Mouse (Mus musculus): ENCODE measurements around the gene Rbfox3. TPM values are rescaled to one million over a fixed set of nuclear protein-coding genes. Genes with fewer than 3 reads are reported as not detected.

Gene Rbfox3
- polyA plus RNA-seq, 1 experiment from 2014 or later = 0.06 TPM

DNA sequence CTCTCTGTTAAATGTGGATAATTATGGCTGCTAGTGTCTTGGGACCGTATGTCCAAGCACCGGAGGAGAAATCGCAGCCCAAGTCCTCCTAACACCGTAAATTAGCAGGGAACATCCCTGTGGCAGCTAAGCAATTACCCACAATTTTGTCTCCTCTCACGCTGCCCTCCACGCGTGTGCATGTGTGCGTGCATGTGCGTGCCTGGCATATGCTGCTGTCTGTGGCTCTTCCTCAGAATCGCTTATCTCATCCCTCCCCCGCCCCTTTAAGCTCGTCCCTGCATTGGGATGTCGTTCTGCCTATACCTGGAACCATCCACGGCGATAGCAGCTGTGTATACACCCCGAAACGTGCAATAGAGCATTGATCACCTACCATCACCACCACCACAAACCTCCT lies 156.4 kb downstream of the Rbfox3 start:
- Histone ChIP-seq H3K4me1 (replicated peaks) (no peaks in the 10 kb centered on the region), H3K27ac (no peak overlapping the region), H3K27me3 (peaks cover 3% of the 10 kb centered on the region; the same call in 1 of the 2 replicates), H3K9me3 (replicated peaks) (no peaks in the 10 kb centered on the region), H3K4me3 (no peak overlapping the region), H3K4me2 (no peak overlapping the region), H3K36me3 (no peaks in the 10 kb centered on the region), H3K9ac (no peak overlapping the region)
- ATAC-seq (replicated peaks; ENCODE audit: insufficient number of reproducible peaks, insufficient read depth, low FRiP score, low read depth) = no peak
- 78% methylated on average over 17 of the region's 17 CpGs for WGBS

DNA sequence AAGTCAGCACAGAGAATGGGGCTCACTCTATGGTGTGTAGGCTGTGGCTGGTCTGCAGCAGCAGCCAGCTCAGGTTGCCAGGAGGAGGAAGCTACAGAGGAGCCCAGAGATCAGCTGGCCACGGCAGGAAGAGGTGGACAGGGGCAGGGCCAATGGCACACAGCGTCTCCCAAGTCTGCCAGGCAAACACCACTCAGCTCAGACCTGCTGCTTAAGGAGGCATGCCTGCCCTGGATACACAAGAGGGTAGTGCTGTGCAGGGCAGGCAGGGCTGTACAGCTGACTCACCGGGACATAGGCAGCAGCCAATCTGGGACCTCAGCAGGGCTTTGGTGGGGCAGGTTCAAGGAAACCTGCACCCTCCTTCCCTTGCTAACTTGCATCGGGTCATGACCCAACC lies 156.9 kb downstream of the Rbfox3 start:
- Histone ChIP-seq H3K4me1 (replicated peaks) (no peaks in the 10 kb centered on the region), H3K4me2 (no peak overlapping the region), H3K9me3 (replicated peaks) (no peaks in the 10 kb centered on the region), H3K27me3 (peaks cover 3% of the 10 kb centered on the region; the same call in 1 of the 2 replicates), H3K36me3 (no peaks in the 10 kb centered on the region), H3K9ac (no peak overlapping the region), H3K27ac (no peak overlapping the region), H3K4me3 (no peak overlapping the region)
- no peak for ATAC-seq (replicated peaks; ENCODE audit: insufficient number of reproducible peaks, insufficient read depth, low FRiP score, low read depth)
- 45% methylated on average over 4 of the region's 4 CpGs for WGBS

DNA sequence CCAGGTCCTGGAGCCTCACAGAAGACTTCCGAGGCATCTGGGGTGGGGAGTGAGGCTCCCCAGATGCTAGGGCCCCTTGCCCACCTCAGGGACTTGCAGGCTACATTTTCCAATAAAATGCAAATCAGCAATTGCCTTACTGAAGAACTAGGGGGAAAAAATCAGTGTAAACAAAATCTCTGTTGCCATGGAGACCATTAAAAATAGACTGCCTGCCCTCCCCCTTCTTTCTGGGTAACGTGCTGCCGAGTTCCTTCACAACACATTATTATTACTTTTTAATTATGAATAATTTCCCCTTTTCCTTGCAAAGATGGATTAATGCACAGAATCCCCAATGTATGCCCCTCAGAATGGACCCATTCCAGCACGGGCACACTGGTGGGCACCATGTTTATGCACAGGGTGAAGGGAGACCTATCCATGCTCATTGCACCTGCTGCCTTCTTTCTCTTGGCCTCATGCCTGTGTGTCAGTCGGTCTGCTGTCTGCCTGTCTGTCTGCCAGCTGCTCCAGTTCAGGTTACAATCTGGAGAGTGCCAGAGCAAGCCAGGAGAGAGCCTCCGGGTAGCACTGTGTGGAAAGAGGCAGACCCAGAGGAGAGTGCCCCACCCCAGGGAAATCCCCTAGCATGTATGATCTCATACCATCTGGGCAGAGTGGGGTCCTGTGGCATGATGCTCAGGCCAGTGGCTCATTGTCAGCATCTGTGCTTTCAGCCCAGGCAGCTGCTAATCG lies 159.3 kb downstream of the Rbfox3 start:
- Histone ChIP-seq H3K27me3 (peaks cover 8% of the 10 kb centered on the region), H3K4me1 (replicated peaks) (peaks cover 7% of the 10 kb centered on the region), H3K9me3 (replicated peaks) (no peaks in the 10 kb centered on the region), H3K9ac (no peak overlapping the region), H3K27ac (no peak overlapping the region), H3K4me2 (no peak overlapping the region), H3K36me3 (no peaks in the 10 kb centered on the region), H3K4me3 (no peak overlapping the region)
- WGBS = 45% methylated on average over 7 of the region's 7 CpGs
- no peak for ATAC-seq (replicated peaks; ENCODE audit: insufficient number of reproducible peaks, insufficient read depth, low FRiP score, low read depth)

DNA sequence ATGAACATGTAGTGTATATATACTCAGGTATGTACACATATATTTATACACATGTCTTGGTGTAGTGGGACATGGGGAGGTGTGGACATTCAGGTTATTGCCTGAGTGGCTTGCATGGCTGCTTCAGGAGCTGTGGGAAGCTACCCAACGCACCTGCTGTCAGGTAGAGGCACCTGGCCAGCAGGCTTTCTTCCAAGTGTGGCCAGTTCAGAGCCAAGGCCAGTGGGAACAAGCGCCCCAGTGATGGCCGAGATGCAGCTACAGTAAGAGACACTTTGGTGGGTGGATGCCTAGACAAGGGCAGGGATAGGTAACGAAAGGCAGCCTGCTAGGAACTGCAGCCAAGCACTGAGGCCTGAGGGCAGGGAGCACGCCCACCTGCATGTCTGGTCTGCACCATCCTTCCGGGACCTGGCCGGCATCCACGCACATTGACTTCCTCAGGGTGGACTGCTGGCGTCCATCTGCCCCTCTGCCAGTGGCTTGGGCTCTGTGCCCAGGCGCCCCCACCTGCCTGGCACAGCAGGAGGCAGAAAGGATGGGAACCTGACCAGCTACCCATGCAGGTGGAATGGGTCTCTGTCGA lies 160.6 kb downstream of the Rbfox3 start:
- no peak for ATAC-seq (replicated peaks; ENCODE audit: insufficient number of reproducible peaks, insufficient read depth, low FRiP score, low read depth)
- Histone ChIP-seq H3K9me3 (replicated peaks) (no peaks in the 10 kb centered on the region), H3K4me1 (replicated peaks) (peaks cover 7% of the 10 kb centered on the region), H3K9ac (no peak overlapping the region), H3K36me3 (no peaks in the 10 kb centered on the region), H3K27ac (no peak overlapping the region), H3K27me3 (peaks cover 19% of the 10 kb centered on the region), H3K4me3 (no peak overlapping the region), H3K4me2 (no peak overlapping the region)
- WGBS = 76% methylated on average over 11 of the region's 11 CpGs

DNA sequence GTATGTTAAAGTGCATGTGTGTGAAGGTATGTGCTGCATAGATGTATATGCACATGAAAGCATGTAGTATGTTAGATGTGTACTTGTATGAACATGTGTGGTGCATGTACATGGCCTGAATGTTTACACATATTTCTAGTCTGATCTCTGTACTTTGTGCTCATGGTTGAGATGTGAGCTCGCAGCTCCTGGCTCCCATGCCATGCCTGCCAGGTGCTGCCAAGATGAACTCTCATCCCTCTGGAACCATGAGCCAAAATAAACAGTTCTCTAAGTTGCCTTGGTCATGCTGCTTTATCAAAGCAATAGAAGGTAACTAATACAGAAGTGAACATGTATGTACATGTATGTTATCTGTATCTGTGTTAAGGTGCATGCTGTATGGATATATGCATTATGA lies 161.9 kb downstream of the Rbfox3 start:
- H3K27ac ChIP-seq = no peak overlapping the region
- H3K4me3 ChIP-seq = no peak overlapping the region
- H3K27me3 ChIP-seq = peaks cover 32% of the 10 kb centered on the region
- no peak overlapping the region for H3K9ac ChIP-seq
- no peak overlapping the region for H3K4me2 ChIP-seq
- no peaks in the 10 kb centered on the region for H3K36me3 ChIP-seq
- no peak for ATAC-seq (replicated peaks; ENCODE audit: insufficient number of reproducible peaks, insufficient read depth, low FRiP score, low read depth)
- H3K9me3 ChIP-seq (replicated peaks) = no peaks in the 10 kb centered on the region
- WGBS = 73% methylated on average over 1 of the region's 1 CpGs
- H3K4me1 ChIP-seq (replicated peaks) = peaks cover 12% of the 10 kb centered on the region

DNA sequence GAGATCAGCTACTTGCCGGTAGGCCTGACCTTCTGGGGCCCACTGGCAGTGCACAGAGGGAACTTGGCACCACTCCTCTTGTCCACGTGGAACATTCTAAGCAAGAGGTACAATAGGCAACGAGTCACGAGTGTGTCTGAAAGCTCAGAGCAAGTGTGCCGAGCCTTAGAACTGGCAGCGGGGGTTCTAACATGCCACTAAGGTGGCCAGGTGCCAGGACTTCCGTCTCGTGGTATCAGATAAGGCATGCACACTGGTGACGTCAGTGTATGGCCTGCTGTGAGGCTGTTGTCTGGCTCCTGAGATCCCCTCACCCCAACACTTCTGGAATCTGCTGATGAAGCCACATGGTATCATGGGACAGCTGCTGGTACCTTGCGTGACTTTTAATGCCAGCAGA lies 162.8 kb downstream of the Rbfox3 start:
- Histone ChIP-seq H3K4me1 (replicated peaks) (peaks cover 16% of the 10 kb centered on the region), H3K9ac (no peak overlapping the region), H3K36me3 (no peaks in the 10 kb centered on the region), H3K27me3 (peaks cover 41% of the 10 kb centered on the region), H3K4me3 (no peak overlapping the region), H3K27ac (0 out of 2 replicates have a peak overlapping the region, but pooled peaks have one; percentile 18), H3K4me2 (peak overlapping the region; percentile 9; the same call in 1 of the 2 replicates), H3K9me3 (replicated peaks) (no peaks in the 10 kb centered on the region)
- 30% methylated on average over 10 of the region's 10 CpGs for WGBS
- ATAC-seq (replicated peaks; ENCODE audit: insufficient number of reproducible peaks, insufficient read depth, low FRiP score, low read depth) = no peak; the same call in 1 of the 2 replicates

DNA sequence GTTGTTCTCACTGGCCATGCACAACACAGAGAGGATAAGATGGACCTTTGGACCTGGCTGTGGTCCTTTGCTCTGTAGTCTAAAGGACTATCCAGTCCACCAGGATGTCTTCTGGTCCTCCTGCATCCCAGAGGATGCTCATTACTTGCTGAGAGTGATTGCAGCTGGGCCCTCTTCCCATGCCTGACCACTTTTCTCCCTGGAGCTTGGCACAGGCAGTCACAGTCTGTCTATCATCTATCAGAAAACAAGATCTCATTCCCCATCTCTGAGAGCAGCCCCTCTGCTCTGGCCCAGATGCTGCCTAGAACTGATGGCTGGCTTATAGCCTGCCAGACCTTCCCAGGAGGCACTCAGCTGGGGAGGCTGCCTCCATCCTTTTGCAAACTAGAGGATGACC lies 166.1 kb downstream of the Rbfox3 start:
- Histone ChIP-seq H3K27me3 (peaks cover 64% of the 10 kb centered on the region), H3K27ac (no peak overlapping the region), H3K9ac (no peak overlapping the region), H3K4me1 (replicated peaks) (peaks cover 16% of the 10 kb centered on the region), H3K4me3 (no peak overlapping the region), H3K4me2 (no peak overlapping the region), H3K9me3 (replicated peaks) (no peaks in the 10 kb centered on the region), H3K36me3 (no peaks in the 10 kb centered on the region)
- ATAC-seq (replicated peaks; ENCODE audit: insufficient number of reproducible peaks, insufficient read depth, low FRiP score, low read depth) = no peak

DNA sequence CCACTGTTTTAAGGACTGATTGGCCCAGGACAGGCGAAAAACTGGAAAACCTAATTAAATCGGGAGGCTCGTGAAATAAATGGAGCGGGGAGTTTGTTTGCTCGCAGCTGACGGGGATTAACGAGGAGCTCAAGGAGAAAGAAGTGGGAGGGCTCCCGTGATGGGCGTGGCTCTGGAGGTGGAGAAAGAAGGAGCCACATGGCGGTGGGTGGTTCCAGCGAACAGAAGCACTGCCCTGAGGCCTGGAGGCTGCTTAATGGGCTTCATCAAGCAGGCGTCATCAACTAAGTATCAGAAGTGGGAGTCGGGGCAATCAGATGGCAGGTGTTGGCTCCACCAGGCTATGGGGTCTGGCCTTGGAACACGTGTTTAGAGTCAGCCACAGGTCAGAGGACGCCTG lies 166.6 kb downstream of the Rbfox3 start:
- H3K36me3 ChIP-seq = no peaks in the 10 kb centered on the region
- H3K4me3 ChIP-seq = peak overlapping the region; percentile 33
- WGBS = 2% methylated on average over 15 of the region's 15 CpGs
- no peak for ATAC-seq (replicated peaks; ENCODE audit: insufficient number of reproducible peaks, insufficient read depth, low FRiP score, low read depth)
- no peaks in the 10 kb centered on the region for H3K9me3 ChIP-seq (replicated peaks)
- H3K4me2 ChIP-seq = peak overlapping the region; percentile 57
- peaks cover 16% of the 10 kb centered on the region for H3K4me1 ChIP-seq (replicated peaks)
- peaks cover 69% of the 10 kb centered on the region for H3K27me3 ChIP-seq
- H3K9ac ChIP-seq = no peak overlapping the region
- no peak overlapping the region for H3K27ac ChIP-seq

DNA sequence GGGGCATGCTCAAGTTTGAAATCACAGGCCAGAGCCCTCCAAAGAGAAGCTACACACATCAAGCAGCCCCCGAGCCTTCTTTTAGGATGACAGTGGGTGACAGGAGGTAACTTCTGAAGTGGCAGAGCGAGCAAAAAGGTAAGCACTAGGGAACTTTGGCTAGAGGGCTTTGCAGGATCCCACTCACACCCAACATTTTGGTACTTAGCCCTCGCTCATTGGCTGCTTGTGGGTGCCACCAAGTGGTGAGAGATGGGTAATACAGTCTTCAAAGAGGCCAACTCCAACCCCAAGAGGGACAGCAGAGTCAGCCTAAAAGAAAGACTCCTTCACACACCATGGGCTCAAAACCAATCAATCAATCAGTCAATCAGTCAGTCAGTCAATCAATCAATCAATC lies 168.6 kb downstream of the Rbfox3 start:
- H3K9ac ChIP-seq = no peak overlapping the region
- peaks cover 78% of the 10 kb centered on the region for H3K27me3 ChIP-seq
- H3K4me2 ChIP-seq = no peak overlapping the region
- no peaks in the 10 kb centered on the region for H3K36me3 ChIP-seq
- peaks cover 9% of the 10 kb centered on the region for H3K4me1 ChIP-seq (replicated peaks)
- H3K27ac ChIP-seq = no peak overlapping the region
- no peak overlapping the region for H3K4me3 ChIP-seq
- WGBS = 12% methylated on average over 3 of the region's 3 CpGs
- ATAC-seq (replicated peaks; ENCODE audit: insufficient number of reproducible peaks, insufficient read depth, low FRiP score, low read depth) = no peak
- no peaks in the 10 kb centered on the region for H3K9me3 ChIP-seq (replicated peaks)

DNA sequence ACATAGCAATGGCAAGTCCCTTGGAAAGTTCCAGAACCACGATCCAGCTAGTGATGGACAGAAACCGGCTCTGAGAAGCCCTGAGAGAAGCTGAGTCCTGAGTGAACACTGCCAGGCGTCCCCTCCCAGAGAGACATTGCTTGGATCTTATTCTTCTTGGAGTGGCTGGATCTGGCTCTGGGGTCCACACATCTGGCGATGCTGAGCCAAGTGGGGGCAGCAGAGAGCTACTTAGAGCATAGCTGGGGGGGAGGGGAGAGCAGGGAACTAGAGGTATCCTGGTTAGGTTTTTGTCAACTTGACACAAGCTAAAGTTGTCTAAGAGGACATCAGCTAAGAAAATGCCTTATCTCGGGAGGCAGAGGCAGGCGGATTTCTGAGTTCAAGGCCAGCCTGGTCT lies 170.1 kb downstream of the Rbfox3 start:
- H3K36me3 ChIP-seq = no peaks in the 10 kb centered on the region
- no peak overlapping the region for H3K27ac ChIP-seq
- no peak overlapping the region for H3K9ac ChIP-seq
- H3K27me3 ChIP-seq = peaks cover 74% of the 10 kb centered on the region
- no peak overlapping the region for H3K4me3 ChIP-seq
- no peak overlapping the region for H3K4me2 ChIP-seq
- H3K9me3 ChIP-seq (replicated peaks) = no peaks in the 10 kb centered on the region
- H3K4me1 ChIP-seq (replicated peaks) = peaks cover 9% of the 10 kb centered on the region
- ATAC-seq (replicated peaks; ENCODE audit: insufficient number of reproducible peaks, insufficient read depth, low FRiP score, low read depth) = no peak
- 33% methylated on average over 6 of the region's 6 CpGs for WGBS

DNA sequence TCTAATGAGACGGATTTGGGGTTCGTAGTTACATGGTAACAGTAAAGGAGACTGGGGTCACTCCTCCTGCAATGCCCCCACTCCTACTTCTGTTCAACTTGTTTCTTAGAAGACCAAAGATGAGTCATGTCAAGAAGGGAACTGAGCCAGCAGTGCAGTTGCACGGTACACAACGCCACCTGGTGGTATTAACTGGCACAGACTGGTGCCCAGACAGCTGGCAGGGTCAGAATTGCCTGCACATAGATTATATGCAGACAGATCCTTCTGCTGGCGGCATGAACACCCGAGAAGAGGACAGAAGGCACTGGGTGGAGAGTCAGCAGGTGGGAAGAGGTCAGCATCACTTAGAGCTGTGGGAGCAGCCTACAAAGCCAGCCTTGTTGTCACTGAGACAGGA lies 171.4 kb downstream of the Rbfox3 start:
- Histone ChIP-seq H3K36me3 (no peaks in the 10 kb centered on the region), H3K27me3 (peaks cover 66% of the 10 kb centered on the region), H3K9ac (no peak overlapping the region), H3K4me1 (replicated peaks) (peaks cover 11% of the 10 kb centered on the region), H3K9me3 (replicated peaks) (no peaks in the 10 kb centered on the region), H3K27ac (no peak overlapping the region), H3K4me3 (no peak overlapping the region), H3K4me2 (no peak overlapping the region)
- ATAC-seq (replicated peaks; ENCODE audit: insufficient number of reproducible peaks, insufficient read depth, low FRiP score, low read depth) = no peak
- WGBS = 20% methylated on average over 6 of the region's 6 CpGs
